Mouse (Mus musculus): ENCODE results near the gene Arr3. TPM values are rescaled to one million over a fixed set of nuclear protein-coding genes. Genes with fewer than 3 reads are reported as not detected.
A peak's percentile ranks its signal among the peaks of the same experiment; 100 is the strongest.

The Arr3 gene
- not detected in 2 replicates for polyA plus RNA-seq (2012)

DNA sequence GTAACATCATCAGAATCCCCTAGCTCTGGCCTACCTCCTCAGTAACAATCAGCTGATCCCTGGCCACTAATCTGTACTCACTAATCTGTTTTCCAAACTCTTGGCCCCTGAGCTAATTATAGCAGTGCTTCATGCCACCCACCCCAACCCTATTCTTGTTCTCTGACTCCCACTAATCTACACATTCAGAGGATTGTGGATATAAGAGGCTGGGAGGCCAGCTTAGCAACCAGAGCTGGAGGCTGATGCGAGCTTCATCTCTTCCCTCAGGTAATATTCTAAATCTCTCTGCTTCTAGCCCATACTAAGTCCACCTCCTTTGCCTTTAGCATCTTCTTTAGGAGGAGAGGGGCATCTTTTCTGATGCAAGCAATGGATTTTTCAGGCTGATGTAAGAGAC lies at the start of gene Arr3:
TSS of gene Arr3 (plus strand) at position 184 of the 400 bp plus-strand sequence.
- H3K9me3 ChIP-seq (ENCODE audit: control insufficient read depth, low read length) = no peaks in the 10 kb centered on the region
- no peaks in the 10 kb centered on the region for H3K36me3 ChIP-seq (ENCODE audit: control insufficient read depth)
- H3K27me3 ChIP-seq (ENCODE audit: control insufficient read depth) = peaks cover 2% of the 10 kb centered on the region; the same call in 1 of the 2 replicates
- no peak within 1 kb of the TSS for H3K4me3 ChIP-seq (replicated peaks)
- no peak for TF ChIP-seq TAL1 (IDR thresholded peaks at IDR 0.05; ENCODE audit: low read length)
- TF ChIP-seq GATA1 (IDR thresholded peaks at IDR 0.05; ENCODE audit: low read length) = no peak
- no peaks in the 10 kb centered on the region for H3K4me1 ChIP-seq (ENCODE audit: control insufficient read depth)

GRCm38 (mm10) chrX:100556026-100556425 lies 49.3 kb upstream of the Arr3 start:
- H3K36me3 ChIP-seq (ENCODE audit: control insufficient read depth) = no peaks in the 10 kb centered on the region
- no peaks in the 10 kb centered on the region for H3K9me3 ChIP-seq (ENCODE audit: control insufficient read depth, low read length)
- no peak for TF ChIP-seq GATA1 (IDR thresholded peaks at IDR 0.05; ENCODE audit: low read length)
- TF ChIP-seq TAL1 (IDR thresholded peaks at IDR 0.05; ENCODE audit: low read length) = no peak
- no peaks in the 10 kb centered on the region; the same call in 1 of the 2 replicates for H3K27me3 ChIP-seq (ENCODE audit: control insufficient read depth)
- no peaks in the 10 kb centered on the region for H3K4me1 ChIP-seq (ENCODE audit: control insufficient read depth)
- no peak overlapping the region for H3K4me3 ChIP-seq (replicated peaks)

DNA sequence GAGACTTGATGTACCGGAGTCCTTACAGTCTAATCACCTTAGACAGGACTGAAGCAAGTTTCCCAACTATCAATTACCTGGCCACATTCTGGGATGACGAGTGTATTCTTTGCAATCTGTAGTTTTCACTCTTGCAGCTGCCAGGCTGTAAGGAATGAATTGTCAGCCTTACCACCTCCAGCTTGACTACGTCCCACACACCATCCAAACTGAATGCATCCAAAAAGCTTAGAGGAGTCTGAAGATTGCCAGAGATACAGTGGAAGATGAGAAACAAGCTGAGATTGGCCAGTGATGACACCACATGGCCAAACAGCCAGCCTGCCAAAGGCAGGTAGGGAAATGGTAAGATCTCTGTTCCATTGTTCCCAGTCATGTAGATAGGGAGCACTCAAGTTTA lies 39.6 kb upstream of the Arr3 start:
- no peaks in the 10 kb centered on the region for H3K36me3 ChIP-seq (ENCODE audit: control insufficient read depth)
- H3K27me3 ChIP-seq (ENCODE audit: control insufficient read depth) = no peaks in the 10 kb centered on the region
- TF ChIP-seq TAL1 (IDR thresholded peaks at IDR 0.05; ENCODE audit: low read length) = no peak
- no peak overlapping the region for H3K4me3 ChIP-seq (replicated peaks)
- H3K9me3 ChIP-seq (ENCODE audit: control insufficient read depth, low read length) = no peaks in the 10 kb centered on the region
- no peaks in the 10 kb centered on the region for H3K4me1 ChIP-seq (ENCODE audit: control insufficient read depth)

- peaks cover 2% of the 10 kb centered on the region; the same call in 1 of the 2 replicates for H3K27me3 ChIP-seq (ENCODE audit: control insufficient read depth)
- H3K4me1 ChIP-seq (ENCODE audit: control insufficient read depth) = no peaks in the 10 kb centered on the region
- no peaks in the 10 kb centered on the region for H3K36me3 ChIP-seq (ENCODE audit: control insufficient read depth)
- TF ChIP-seq TAL1 (IDR thresholded peaks at IDR 0.05; ENCODE audit: low read length) (no peak), GATA1 (IDR thresholded peaks at IDR 0.05; ENCODE audit: low read length) (no peak)
- no peaks in the 10 kb centered on the region for H3K9me3 ChIP-seq (ENCODE audit: control insufficient read depth, low read length)
- H3K4me3 ChIP-seq (replicated peaks) = no peak within 1 kb of the TSS
These were observed 33.3 kb upstream of the Arr3 start, which contains the start of gene Awat1 for GRCm38 (mm10) chrX:100571951-100572350. TSS of gene Awat1 (plus strand) at chrX:100572251.

GRCm38 (mm10) chrX:100594791-100595190 lies 10.5 kb upstream of the Arr3 start, which contains the start of gene P2ry4:
TSS of gene P2ry4 (minus strand) at chrX:100594869.
- peaks cover 2% of the 10 kb centered on the region; the same call in 1 of the 2 replicates for H3K9me3 ChIP-seq (ENCODE audit: control insufficient read depth, low read length)

DNA sequence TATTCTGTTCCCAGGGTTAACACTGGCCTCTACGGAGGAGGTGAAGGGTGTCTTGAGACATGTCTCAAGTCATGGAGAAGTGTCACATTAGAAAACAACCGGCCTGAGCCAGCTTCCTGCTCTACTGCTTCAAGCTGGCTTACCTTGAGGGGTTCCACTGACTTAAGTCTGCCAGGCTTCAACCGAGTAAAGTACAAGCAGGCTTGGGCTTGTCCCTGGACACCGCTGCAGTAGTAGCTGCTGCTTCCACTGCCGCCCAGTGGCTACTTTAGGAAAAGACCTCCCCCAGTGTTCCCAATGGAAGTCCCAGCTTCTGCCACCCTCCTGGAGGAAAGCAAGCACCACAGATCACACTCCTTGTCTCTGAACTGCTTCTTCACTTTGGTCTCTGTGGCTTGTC lies 7.9 kb upstream of the Arr3 start:
- Histone ChIP-seq H3K4me1 (ENCODE audit: control insufficient read depth) (no peaks in the 10 kb centered on the region), H3K27me3 (ENCODE audit: control insufficient read depth) (peaks cover 16% of the 10 kb centered on the region), H3K4me3 (replicated peaks) (no peak overlapping the region), H3K9me3 (ENCODE audit: control insufficient read depth, low read length) (peaks cover 2% of the 10 kb centered on the region; the same call in 1 of the 2 replicates), H3K36me3 (ENCODE audit: control insufficient read depth) (no peaks in the 10 kb centered on the region)
- TF ChIP-seq GATA1 (IDR thresholded peaks at IDR 0.05; ENCODE audit: low read length) = no peak
- TF ChIP-seq TAL1 (IDR thresholded peaks at IDR 0.05; ENCODE audit: low read length) = no peak

More at GRCm38 (mm10) chrX:100594791-100595190, 10.5 kb upstream of the Arr3 start, which contains the start of gene P2ry4:
- Histone ChIP-seq H3K36me3 (ENCODE audit: control insufficient read depth) (no peaks in the 10 kb centered on the region), H3K27me3 (ENCODE audit: control insufficient read depth) (peaks cover 16% of the 10 kb centered on the region), H3K4me3 (replicated peaks) (no peak within 1 kb of the TSS), H3K4me1 (ENCODE audit: control insufficient read depth) (no peaks in the 10 kb centered on the region)
- TF ChIP-seq TAL1 (IDR thresholded peaks at IDR 0.05; ENCODE audit: low read length) = no peak

DNA sequence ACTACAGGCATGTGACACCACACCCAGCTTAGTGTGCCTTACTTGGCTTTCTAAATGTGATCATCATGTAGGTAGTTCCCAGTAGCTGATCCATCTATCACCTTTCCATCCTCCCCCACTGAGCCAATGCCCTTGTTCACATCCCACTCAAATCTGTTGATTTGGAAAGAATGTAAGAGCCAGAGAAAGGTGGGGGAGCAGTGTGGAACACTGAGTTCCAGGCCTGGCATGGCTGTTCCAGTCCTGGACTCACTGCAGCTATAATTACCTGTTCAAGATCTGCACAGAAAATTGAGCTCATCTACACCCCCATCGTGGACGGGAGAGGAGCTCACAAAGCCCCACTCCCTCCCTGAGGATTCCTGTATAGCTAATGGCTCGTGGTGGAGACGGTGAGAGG lies 5.5 kb upstream of the Arr3 start:
- Histone ChIP-seq H3K4me1 (ENCODE audit: control insufficient read depth) (no peaks in the 10 kb centered on the region), H3K4me3 (replicated peaks) (no peak overlapping the region), H3K9me3 (ENCODE audit: control insufficient read depth, low read length) (no peaks in the 10 kb centered on the region), H3K36me3 (ENCODE audit: control insufficient read depth) (no peaks in the 10 kb centered on the region), H3K27me3 (ENCODE audit: control insufficient read depth) (peaks cover 5% of the 10 kb centered on the region; the same call in 1 of the 2 replicates)
- TF ChIP-seq GATA1 (IDR thresholded peaks at IDR 0.05; ENCODE audit: low read length) = no peak

GRCm38 (mm10) chrX:100618488-100618887 lies 13.2 kb downstream of the Arr3 start:
- TF ChIP-seq GATA1 (IDR thresholded peaks at IDR 0.05; ENCODE audit: low read length) (no peak), TAL1 (IDR thresholded peaks at IDR 0.05; ENCODE audit: low read length) (no peak)
- peaks cover 29% of the 10 kb centered on the region for H3K36me3 ChIP-seq (ENCODE audit: control insufficient read depth)
- peaks cover 9% of the 10 kb centered on the region for H3K27me3 ChIP-seq (ENCODE audit: control insufficient read depth)
- H3K9me3 ChIP-seq (ENCODE audit: control insufficient read depth, low read length) = no peaks in the 10 kb centered on the region
- no peak overlapping the region for H3K4me3 ChIP-seq (replicated peaks)
- H3K4me1 ChIP-seq (ENCODE audit: control insufficient read depth) = peaks cover 4% of the 10 kb centered on the region

- Histone ChIP-seq H3K27me3 (ENCODE audit: control insufficient read depth) (peaks cover 14% of the 10 kb centered on the region), H3K4me1 (ENCODE audit: control insufficient read depth) (peaks cover 17% of the 10 kb centered on the region), H3K4me3 (replicated peaks) (no peak overlapping the region), H3K36me3 (ENCODE audit: control insufficient read depth) (peaks cover 40% of the 10 kb centered on the region), H3K9me3 (ENCODE audit: control insufficient read depth, low read length) (peaks cover 7% of the 10 kb centered on the region)
- no peak for TF ChIP-seq GATA1 (IDR thresholded peaks at IDR 0.05; ENCODE audit: low read length)
- no peak for TF ChIP-seq TAL1 (IDR thresholded peaks at IDR 0.05; ENCODE audit: low read length)
These were observed 16.1 kb downstream of the Arr3 start for GRCm38 (mm10) chrX:100621366-100621765.

- peaks cover 63% of the 10 kb centered on the region for H3K36me3 ChIP-seq (ENCODE audit: control insufficient read depth)
- peaks cover 5% of the 10 kb centered on the region; the same call in 1 of the 2 replicates for H3K27me3 ChIP-seq (ENCODE audit: control insufficient read depth)
- no peak for TF ChIP-seq GATA1 (IDR thresholded peaks at IDR 0.05; ENCODE audit: low read length)
- TF ChIP-seq TAL1 (IDR thresholded peaks at IDR 0.05; ENCODE audit: low read length) = no peak
- peaks cover 26% of the 10 kb centered on the region for H3K4me1 ChIP-seq (ENCODE audit: control insufficient read depth)
- peak overlapping the region; percentile 73 for H3K4me3 ChIP-seq (replicated peaks)
- H3K9me3 ChIP-seq (ENCODE audit: control insufficient read depth, low read length) = peaks cover 8% of the 10 kb centered on the region
These were observed 18.9 kb downstream of the Arr3 start for GRCm38 (mm10) chrX:100624242-100624641.
